Mouse (Mus musculus): Measurements from ENCODE around the gene Aqp2.

- TF ChIP-seq CTCF (IDR thresholded peaks at IDR 0.05 in 2 of 3, conservative IDR thresholded peaks at IDR 0.05 in 1 of 3; ENCODE audit: control insufficient read depth in 1 of 3, insufficient read depth in 1 of 3, low read depth in 2 of 3, low read length in 3 of 3, poor library complexity in 1 of 3, severe bottlenecking in 1 of 3) (no peak), UBTF (IDR thresholded peaks at IDR 0.05; ENCODE audit: borderline replicate concordance, insufficient read depth, low read depth, low read length) (no peak), POLR2A (IDR thresholded peaks at IDR 0.05; ENCODE audit: control insufficient read depth in 1 of 2, insufficient read depth in 1 of 2, low read depth in 1 of 2, low read length in 2 of 2, poor library complexity in 1 of 2) (no peak), MAZ (IDR thresholded peaks at IDR 0.05; ENCODE audit: low read depth, low read length) (no peak), CHD2 (IDR thresholded peaks at IDR 0.05; ENCODE audit: low read length) (no peak), USF1 (IDR thresholded peaks at IDR 0.05; ENCODE audit: low read depth, low read length) (no peak), MEF2A (IDR thresholded peaks at IDR 0.05; ENCODE audit: extremely low read depth, insufficient replicate concordance, low read depth, low read length, poor library complexity, severe bottlenecking) (no peak)
Measured at GRCm38 (mm10) chr15:99536889-99537862, 41.7 kb upstream of the Aqp2 start.
